Mouse (Mus musculus) ES-CJ7 (cell line): ENCODE results near the gene Olfr1396.

ENCODE experiments used
- DNase-seq: peaks from one replicate; pipeline ENCODE4 v3.0.0; 2011; ENCODE audit warnings: low read depth, low spot score

Gene Olfr1396

GRCm38 (mm10) chr11:49114774-49115173 is at the start of gene Olfr1396:
Gene Olfr1396, minus strand, starts transcription at chr11:49114874.
- no peak for DNase-seq

GRCm38 (mm10) chr11:49156821-49157814 is 42.4 kb upstream of the Olfr1396 start:
- no peak for DNase-seq

GRCm38 (mm10) chr11:49154077-49154476 is 39.4 kb upstream of the Olfr1396 start, which contains the start of gene Olfr1394:
Gene Olfr1394, plus strand, starts transcription at chr11:49154377.
- DNase-seq, result no peak

GRCm38 (mm10) chr11:49141974-49142373 is 27.3 kb upstream of the Olfr1396 start, which contains the start of gene Olfr1395:
Gene Olfr1395, plus strand, starts transcription at chr11:49142274.
- DNase-seq, result no peak

- peak; percentile 30 for DNase-seq
Measured at GRCm38 (mm10) chr11:49124169-49124568, 9.5 kb upstream of the Olfr1396 start.

GRCm38 (mm10) chr11:49119635-49120034 is 5.0 kb upstream of the Olfr1396 start:
- no peak for DNase-seq

- DNase-seq, result no peak
Measured at GRCm38 (mm10) chr11:49114158-49114557, 516 bp downstream of the Olfr1396 start.

- DNase-seq, result no peak
Measured at GRCm38 (mm10) chr11:49112624-49113219, 2.0 kb downstream of the Olfr1396 start.

- no peak for DNase-seq
Measured at GRCm38 (mm10) chr11:49111000-49111399, 3.7 kb downstream of the Olfr1396 start.

- DNase-seq, result peak; percentile 38
Measured at GRCm38 (mm10) chr11:49108833-49109232, 5.8 kb downstream of the Olfr1396 start.

GRCm38 (mm10) chr11:49107650-49108537 is 6.8 kb downstream of the Olfr1396 start:
- DNase-seq, result no peak

- no peak for DNase-seq
Measured at GRCm38 (mm10) chr11:49105752-49106151, 8.9 kb downstream of the Olfr1396 start.

- peak; percentile 88 for DNase-seq
Measured at GRCm38 (mm10) chr11:49103047-49103693, 11.5 kb downstream of the Olfr1396 start.

- DNase-seq, result no peak
Measured at GRCm38 (mm10) chr11:49101500-49101899, 13.2 kb downstream of the Olfr1396 start.

- peak; percentile 15 for DNase-seq
Measured at GRCm38 (mm10) chr11:49100409-49100808, 14.3 kb downstream of the Olfr1396 start.

GRCm38 (mm10) chr11:49095367-49095766 is 19.3 kb downstream of the Olfr1396 start:
- DNase-seq, result no peak

GRCm38 (mm10) chr11:49093861-49094660 is 20.6 kb downstream of the Olfr1396 start:
- DNase-seq, result no peak

- no peak for DNase-seq
Measured at GRCm38 (mm10) chr11:49092786-49093185, 21.9 kb downstream of the Olfr1396 start.

- no peak for DNase-seq
Measured at GRCm38 (mm10) chr11:49092053-49092586, 22.6 kb downstream of the Olfr1396 start.

- DNase-seq, result no peak
Measured at GRCm38 (mm10) chr11:49091171-49091570, 23.5 kb downstream of the Olfr1396 start.
